Mouse (Mus musculus) forelimb bud, embryonic 11.5 days (tissue): Measurements from ENCODE around the gene St6gal1.

Experiments used
- DNase-seq: peaks from one replicate; pipeline ENCODE4 v3.0.0-alpha.2; 2012; ENCODE audit warnings: low read depth, low spot score

Gene St6gal1

GRCm38 (mm10) chr16:23332686-23333085 is 108.1 kb downstream of the St6gal1 start:
- no peak for DNase-seq

GRCm38 (mm10) chr16:23333875-23334551 is 109.5 kb downstream of the St6gal1 start:
- DNase-seq, result no peak

DNA sequence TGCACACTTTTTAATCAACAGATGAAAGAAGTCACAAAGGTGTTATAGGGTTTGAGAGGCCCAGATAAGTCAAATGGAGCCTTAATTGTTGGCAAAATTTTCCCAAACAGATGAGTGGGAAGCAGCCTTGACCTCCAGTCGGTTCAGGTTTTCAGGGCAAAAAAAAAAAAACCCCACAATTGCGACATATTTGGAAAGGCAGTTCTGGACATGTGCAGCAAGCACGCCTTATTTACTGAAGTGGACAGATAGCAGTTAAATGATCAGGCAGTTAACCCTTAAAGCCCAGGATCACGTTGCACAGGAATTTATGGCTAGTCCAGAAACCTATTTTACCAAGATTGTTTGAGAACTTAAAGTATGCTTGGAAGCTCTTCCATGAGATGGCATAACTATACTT is 112.8 kb downstream of the St6gal1 start:
- DNase-seq, result no peak

- DNase-seq, result no peak
These were observed 116.7 kb downstream of the St6gal1 start for GRCm38 (mm10) chr16:23341254-23341653.

- peak; percentile 3 for DNase-seq
These were observed 126.3 kb downstream of the St6gal1 start for GRCm38 (mm10) chr16:23350802-23351201.

DNA sequence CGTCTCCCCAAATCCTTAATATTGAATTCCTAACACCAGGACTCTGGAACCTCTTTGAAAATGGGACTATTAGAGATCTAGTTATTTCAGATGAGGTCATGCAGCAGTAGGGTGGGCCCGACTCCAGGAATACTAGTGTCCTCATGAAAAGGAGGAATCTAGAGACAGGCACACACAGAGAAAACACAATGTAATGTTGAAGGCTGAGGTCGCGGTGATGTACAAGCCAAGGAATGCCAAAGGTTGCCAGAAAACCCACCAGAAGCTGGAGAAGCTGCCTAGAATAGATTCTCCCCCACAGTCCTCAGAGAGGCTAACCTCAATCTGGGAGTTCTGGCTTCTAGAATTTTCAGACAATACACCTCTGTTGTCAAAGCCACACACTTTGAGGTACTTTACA is 136.5 kb downstream of the St6gal1 start:
- DNase-seq, result no peak

DNA sequence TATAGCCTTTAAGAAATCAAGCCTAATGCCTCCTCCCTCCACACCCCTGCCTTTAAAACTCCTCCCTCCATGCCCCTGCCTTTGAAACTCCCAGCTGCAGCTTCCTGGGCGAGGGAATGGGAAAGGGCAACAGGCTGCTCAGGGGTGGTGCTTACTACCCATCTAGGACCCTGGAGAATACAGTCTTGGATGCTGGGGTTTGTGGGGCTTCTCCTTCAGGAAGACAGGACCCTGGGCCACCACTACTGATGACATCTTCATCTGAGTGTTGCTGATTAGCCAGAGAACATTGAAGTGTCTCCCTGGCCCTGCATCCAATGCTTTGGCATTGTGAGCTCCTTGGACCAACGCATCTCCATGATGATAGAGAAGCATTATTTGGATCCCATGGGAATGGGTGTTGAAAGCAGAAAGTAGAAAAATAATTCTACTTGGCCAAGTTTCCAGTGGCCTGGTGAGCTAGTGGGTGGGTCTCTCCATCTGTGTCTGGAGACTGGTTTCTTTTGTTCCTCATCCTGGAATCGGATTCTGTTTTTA is 137.0 kb downstream of the St6gal1 start:
- DNase-seq, result no peak

DNA sequence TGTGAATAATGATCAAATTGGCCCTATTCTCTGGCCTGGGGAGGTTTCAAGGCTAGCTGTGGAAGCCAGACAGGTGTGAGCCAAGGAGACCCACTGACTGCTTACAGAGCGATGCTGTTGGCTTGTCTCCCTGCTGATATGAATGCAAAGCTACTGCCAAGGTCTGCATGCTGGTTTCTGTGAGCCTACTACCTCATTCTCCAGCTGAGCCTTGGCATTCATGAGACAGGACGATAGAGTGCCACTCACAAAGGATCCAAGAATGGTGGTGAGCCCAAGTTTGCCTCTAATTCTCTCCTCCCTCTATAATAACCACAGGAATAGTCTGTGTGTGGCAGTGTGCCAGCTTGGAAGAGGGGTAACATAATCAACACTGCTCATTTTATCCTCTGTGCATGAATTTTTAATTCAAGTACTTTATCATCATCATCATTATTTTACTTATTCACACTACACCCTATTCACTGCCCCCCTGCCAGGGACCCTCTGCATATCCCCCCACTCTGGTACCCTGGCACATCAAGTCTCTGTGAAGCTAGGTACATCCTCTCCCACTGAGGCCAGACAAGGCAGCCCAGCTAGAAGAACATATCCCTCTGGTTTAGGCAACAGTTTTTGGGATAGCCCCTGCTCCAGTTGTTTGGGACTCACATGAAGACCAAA is 139.9 kb downstream of the St6gal1 start:
- no peak for DNase-seq

DNA sequence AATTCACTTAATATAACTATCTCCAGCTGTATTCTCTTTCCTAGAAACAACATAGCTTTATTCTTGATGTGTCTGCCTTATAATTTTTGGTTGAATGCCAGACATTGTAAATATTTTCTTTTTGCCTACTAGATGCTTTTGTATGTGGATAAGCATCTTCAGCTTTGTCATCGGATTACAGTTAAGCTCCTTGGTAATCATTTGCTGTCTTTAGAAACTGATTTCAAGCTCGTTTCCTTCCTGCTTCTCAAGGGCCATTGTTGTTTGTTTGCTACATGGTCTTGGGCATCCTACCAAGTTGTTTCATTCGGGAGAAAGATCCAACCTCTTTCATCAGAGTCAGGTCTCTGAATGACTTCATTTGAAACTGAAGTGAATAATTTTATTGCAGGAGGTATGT is 144.6 kb downstream of the St6gal1 start:
- DNase-seq, result no peak

DNA sequence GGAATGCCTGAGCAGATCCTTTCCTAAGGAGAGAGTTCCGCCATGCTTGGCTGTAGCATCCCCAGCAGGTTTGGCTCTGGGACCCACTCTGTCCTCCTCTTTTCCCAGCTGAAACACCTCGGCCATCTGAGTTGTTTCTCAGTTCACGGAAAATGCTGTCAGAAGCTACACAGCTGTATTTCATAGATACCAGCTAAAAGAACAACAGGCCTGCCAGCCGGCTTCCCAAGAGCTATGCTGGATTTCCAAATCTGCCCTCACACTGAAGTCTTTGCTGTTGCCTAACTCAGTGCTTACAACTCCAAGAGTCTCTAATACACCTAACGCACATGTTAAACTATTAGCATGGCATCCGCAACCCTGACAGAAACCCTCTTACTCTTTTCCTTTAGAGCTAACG is 146.2 kb downstream of the St6gal1 start:
- no peak for DNase-seq

DNA sequence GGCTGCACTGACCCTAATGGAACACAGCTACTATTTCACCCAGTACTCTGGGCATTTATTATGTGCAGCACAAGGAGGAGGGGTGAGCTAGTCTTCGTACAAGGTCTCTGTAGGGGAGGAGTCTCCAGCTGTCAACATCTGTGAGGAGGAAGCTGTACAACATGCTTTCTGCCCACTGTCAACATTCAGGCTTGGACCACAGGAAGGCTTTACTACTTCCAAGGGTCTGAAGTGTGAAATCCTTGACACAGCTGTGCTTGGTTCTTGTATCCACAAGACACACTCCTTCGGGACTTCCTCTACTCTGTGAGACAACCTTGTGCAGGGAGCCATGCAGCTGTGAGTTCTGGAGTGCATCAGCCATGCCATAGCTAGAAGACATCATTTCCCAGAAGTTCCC is 147.8 kb downstream of the St6gal1 start:
- DNase-seq, result no peak

DNA sequence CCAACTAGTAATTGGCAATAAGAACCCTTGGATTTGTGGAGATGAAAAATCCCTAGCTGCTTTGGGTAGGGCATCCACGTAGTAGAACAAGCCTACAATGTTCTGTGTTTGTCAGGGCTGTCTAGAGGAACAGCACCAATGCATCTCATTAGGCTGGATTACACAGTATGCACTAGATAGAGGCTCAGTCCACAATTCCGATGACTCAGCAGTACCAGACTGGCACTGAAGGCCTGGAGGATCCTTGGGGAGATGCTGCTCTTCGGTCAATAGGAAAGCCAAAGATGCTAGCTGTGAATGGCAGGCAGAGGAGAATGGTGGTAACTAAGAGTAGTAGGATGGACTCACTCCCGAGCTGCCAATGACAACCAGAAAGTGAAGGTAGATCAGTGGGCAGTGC is 149.5 kb downstream of the St6gal1 start:
- no peak for DNase-seq

DNA sequence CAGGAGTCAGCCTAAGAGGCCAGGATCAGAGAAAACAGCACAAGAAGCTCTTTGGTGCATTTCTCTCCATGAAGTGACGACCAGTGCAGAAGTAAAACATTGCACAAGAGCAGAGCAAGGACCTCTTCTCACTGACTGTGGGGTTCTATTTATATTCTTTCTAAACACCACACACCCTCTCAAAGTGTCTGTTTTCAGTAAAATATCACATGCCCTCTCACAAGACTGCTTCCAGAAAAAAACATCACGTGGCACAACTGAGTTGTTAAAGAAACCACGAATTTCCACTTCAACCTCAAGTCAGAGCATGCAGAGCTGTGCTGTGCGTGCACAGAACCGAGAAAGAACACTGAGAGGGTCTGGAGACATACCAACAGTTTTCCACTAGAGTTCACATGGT is 150.4 kb downstream of the St6gal1 start:
- no peak for DNase-seq

DNA sequence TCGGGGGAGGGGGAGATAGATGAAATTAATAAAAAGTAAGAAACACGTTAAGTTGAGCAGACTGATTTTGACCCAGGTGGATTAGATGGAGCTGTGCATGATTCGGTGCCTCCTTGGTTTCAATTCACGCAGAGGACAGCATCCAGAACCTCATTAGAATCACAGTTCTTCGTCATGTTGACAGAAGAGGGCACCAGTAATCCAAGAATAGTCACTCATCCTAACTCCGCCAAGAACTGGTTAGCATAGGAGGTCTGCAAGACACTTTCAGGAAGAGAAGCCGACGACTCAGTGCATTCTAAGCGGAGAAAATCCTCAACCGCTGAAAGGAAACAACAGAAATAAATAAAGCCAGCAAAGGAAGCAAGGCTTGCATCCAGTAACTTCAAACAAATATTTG is 151.6 kb downstream of the St6gal1 start:
- no peak for DNase-seq

GRCm38 (mm10) chr16:23379536-23380230 is 155.1 kb downstream of the St6gal1 start:
- DNase-seq, result no peak

- DNase-seq, result no peak
These were observed 159.8 kb downstream of the St6gal1 start for GRCm38 (mm10) chr16:23384304-23384703.

- no peak for DNase-seq
These were observed 173.4 kb downstream of the St6gal1 start for GRCm38 (mm10) chr16:23397931-23398330.

DNA sequence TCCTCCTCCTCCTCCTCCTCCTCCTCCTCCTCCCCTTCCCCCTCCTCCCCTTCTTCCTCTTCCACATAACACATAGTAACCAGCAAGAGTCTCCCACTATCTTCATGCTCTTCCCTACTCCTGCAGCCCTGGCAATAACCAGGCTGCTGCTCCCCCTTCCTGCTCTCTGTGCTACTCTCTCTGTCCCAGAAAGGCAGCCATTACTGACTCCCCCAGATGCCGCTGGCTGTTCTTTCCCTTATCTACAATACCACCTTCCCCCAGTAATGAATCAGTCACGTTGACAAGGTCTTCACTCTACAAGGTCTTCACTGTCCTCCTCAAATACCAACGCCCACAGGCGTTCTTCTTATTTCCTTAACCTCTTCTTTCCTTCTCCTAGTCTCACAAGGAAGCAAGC is 176.9 kb downstream of the St6gal1 start:
- DNase-seq, result no peak

- DNase-seq, result no peak
These were observed 177.4 kb downstream of the St6gal1 start for GRCm38 (mm10) chr16:23401959-23402358.

DNA sequence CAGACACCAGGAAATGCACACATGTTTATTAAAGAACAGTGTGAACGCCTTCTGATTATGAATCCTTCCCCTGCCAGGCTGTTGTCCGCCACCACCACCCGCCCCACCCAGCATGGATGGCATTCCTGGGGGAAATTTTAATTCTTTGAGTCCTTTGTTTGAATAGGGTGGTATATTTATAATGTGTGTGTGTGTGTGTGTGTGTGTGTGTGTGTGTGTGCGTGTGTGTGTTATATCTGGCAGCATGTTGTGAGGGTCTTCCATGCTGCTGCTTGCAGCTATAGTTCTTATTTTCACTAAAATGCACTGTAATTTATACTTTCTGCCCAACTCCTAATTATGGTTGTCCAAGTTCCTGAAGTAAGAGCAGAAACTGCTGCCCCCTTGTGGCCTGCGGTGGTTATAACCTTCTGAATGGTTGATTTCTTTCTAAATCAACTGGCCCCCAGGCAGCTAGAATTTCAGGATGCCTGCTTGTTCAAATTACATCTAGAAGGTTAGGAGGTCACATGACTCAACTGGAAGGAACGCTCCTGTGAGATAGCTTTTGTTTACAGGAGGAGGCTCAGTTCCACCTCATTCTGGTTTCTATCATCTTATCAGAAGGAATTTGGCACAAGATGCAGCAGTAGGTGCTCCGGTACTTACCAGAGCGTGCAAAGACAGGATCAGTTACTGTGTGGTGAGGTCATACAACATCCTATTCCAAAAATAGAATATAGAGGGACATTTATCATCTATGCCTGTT is 178.6 kb downstream of the St6gal1 start:
- peak; percentile 87 for DNase-seq
